Mouse (Mus musculus): Measurements from ENCODE around the gene Gm20888.
"Not testable (repeated sequence)": the region's sequence is repeated elsewhere in the genome, so short reads cannot be mapped to it uniquely, and the experiment has no call there.

Gene Gm20888

DNA sequence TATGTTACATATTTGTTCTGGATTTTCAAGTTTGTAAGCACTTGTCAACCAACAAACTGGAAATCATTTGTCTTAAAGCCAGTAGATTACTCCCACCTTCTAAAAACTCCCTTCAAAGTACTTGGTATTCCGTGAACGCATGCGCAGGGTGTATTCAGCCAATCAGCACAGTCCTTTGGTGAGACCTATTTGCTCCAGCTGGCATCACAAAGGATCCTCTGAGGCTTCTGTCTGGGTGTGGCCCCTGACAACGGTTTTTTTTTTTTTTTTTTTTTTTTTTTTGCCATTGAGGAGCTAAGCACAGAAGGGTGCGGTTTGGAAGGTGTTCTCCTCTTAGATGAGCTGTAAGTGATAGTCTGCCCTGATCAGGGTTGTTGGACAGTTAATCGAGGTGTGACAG lies at the start of gene Gm20888:
Gene Gm20888 (plus strand): TSS at position 301 of the 400 bp plus-strand sequence.
- not testable (repeated sequence) for DNase-seq (ENCODE audit: low spot score)

Data from ovary, postnatal 36 days (tissue).